11 mouse cellular contexts compared by ENCODE assay signal in genomic region chr6:116385194-116386044, GRCm38 (mm10). TPM values are rescaled to one million over a fixed set of nuclear protein-coding genes. Genes with fewer than 3 reads are reported as not detected.
A peak's percentile ranks its signal among the peaks of the same experiment; 100 is the strongest.
DNase-seq lines count a peak whose midpoint lies in the region; ATAC-seq and TF ChIP-seq lines count a peak whose summit lies in the region.
"Had no signal": no experiment of that assay in that cellular context is flagged by ENCODE, and none has a peak within 500 bp of the region (broad histone marks: within the 10 kb centered on the region; RNA-seq: fewer than 3 reads in every experiment).

No protein-coding gene starts in this region.

- H3K9me3 ChIP-seq in heart, embryonic 12.5 days (replicated peaks) = no peaks in the 10 kb centered on the region
- no peaks in the 10 kb centered on the region for H3K9me3 ChIP-seq in forebrain, embryonic 16.5 days (ENCODE audit: control insufficient read depth, low read length)
- H3K9me3 ChIP-seq in kidney, embryonic 14.5 days (ENCODE audit: control insufficient read depth, low read length) = no peaks in the 10 kb centered on the region
- H3K9me3 ChIP-seq in midbrain, embryonic 15.5 days = no peaks in the 10 kb centered on the region

- intact Hi-C loops in heart, postnatal 10 days (cut with DNase I) = no loop called here
- intact Hi-C loops in left cerebral cortex, postnatal 25 days (cut with DNase I) = no loop called here
- intact Hi-C loops in gastrocnemius, adult 2 months (cut with DNase I) = no loop called here

- H3K27me3 ChIP-seq in heart, embryonic 12.5 days (replicated peaks) = no peaks in the 10 kb centered on the region
- H3K27me3 ChIP-seq in forebrain, embryonic 16.5 days (replicated peaks; ENCODE audit: control insufficient read depth, insufficient read depth, low read length) = no peaks in the 10 kb centered on the region
- H3K27me3 ChIP-seq in kidney, embryonic 14.5 days (ENCODE audit: control insufficient read depth, insufficient read depth, low read length) = no peaks in the 10 kb centered on the region
- no peaks in the 10 kb centered on the region for H3K27me3 ChIP-seq in midbrain, embryonic 15.5 days (replicated peaks)

- no peak for TF ChIP-seq CTCF in gastrocnemius, adult 2 months (IDR thresholded peaks at IDR 0.05)

- 31% methylated on average over 5 of the region's 5 CpGs for WGBS in heart, embryonic 12.5 days
- WGBS in forebrain, embryonic 16.5 days = 18% methylated on average over 5 of the region's 5 CpGs
- 15% methylated on average over 5 of the region's 5 CpGs for WGBS in kidney, embryonic 14.5 days
- WGBS in midbrain, embryonic 15.5 days = 12% methylated on average over 5 of the region's 5 CpGs

- H3K4me1 ChIP-seq in heart, embryonic 12.5 days (replicated peaks) = peaks cover 18% of the 10 kb centered on the region
- peaks cover 19% of the 10 kb centered on the region for H3K4me1 ChIP-seq in forebrain, embryonic 16.5 days (replicated peaks; ENCODE audit: control insufficient read depth, insufficient read depth, low read length)
- peaks cover 34% of the 10 kb centered on the region for H3K4me1 ChIP-seq in kidney, embryonic 14.5 days (ENCODE audit: control insufficient read depth, insufficient read depth, low read length)
- peaks cover 31% of the 10 kb centered on the region for H3K4me1 ChIP-seq in midbrain, embryonic 15.5 days

- no peaks in the 10 kb centered on the region for H3K36me3 ChIP-seq in heart, embryonic 12.5 days
- H3K36me3 ChIP-seq in forebrain, embryonic 16.5 days (ENCODE audit: control insufficient read depth, insufficient read depth) = no peaks in the 10 kb centered on the region
- no peaks in the 10 kb centered on the region for H3K36me3 ChIP-seq in kidney, embryonic 14.5 days (ENCODE audit: control insufficient read depth, insufficient read depth, low read length)
- H3K36me3 ChIP-seq in midbrain, embryonic 15.5 days (replicated peaks) = no peaks in the 10 kb centered on the region

- no peak for DNase-seq in heart, postnatal 10 days
- DNase-seq in left cerebral cortex, postnatal 25 days (ENCODE audit: low spot score in 2 of 2) = no peak
- no peak for DNase-seq in gastrocnemius, adult 2 months
- DNase-seq: cerebellum, adult 11-12 months; right cerebral cortex, postnatal 25 days had no signal

- H3K27ac ChIP-seq in heart, embryonic 12.5 days (ENCODE audit: poor library complexity, severe bottlenecking) = no peak overlapping the region
- H3K27ac ChIP-seq in forebrain, embryonic 16.5 days (ENCODE audit: low read length) = peak overlapping the region; percentile 41; the same call in 1 of the 2 replicates
- H3K27ac ChIP-seq in kidney, embryonic 14.5 days (ENCODE audit: low read depth, low read length) = peak overlapping the region; percentile 74
- H3K27ac ChIP-seq in midbrain, embryonic 15.5 days = peak overlapping the region; percentile 68
- no peak overlapping the region for H3K27ac ChIP-seq in gastrocnemius, adult 2 months

- H3K9ac ChIP-seq in heart, embryonic 12.5 days = no peak overlapping the region
- no peak overlapping the region for H3K9ac ChIP-seq in forebrain, embryonic 16.5 days (replicated peaks; ENCODE audit: low read depth, low read length)
- H3K9ac ChIP-seq in kidney, embryonic 14.5 days (ENCODE audit: low read depth, low read length) = no peak overlapping the region
- H3K9ac ChIP-seq in midbrain, embryonic 15.5 days = no peak overlapping the region

- no peak for ATAC-seq in heart, embryonic 12.5 days (ENCODE audit: insufficient number of reproducible peaks, low FRiP score)
- ATAC-seq in forebrain, embryonic 16.5 days = peak; percentile 68; the same call in 1 of the 2 replicates
- ATAC-seq in kidney, embryonic 14.5 days (ENCODE audit: low FRiP score, low TSS enrichment) = peak; percentile 86
- ATAC-seq in midbrain, embryonic 15.5 days (replicated peaks) = no peak
- ATAC-seq in CD4-positive, CD25-positive, alpha-beta regulatory T cell, adult 4 months = no peak
- ATAC-seq: inflammation-experienced regulatory T-cells, adult 6 months had no signal

- no peak overlapping the region for H3K4me3 ChIP-seq in heart, embryonic 12.5 days
- no peak overlapping the region for H3K4me3 ChIP-seq in forebrain, embryonic 16.5 days (replicated peaks; ENCODE audit: low read length)
- H3K4me3 ChIP-seq in kidney, embryonic 14.5 days (ENCODE audit: low read length) = no peak overlapping the region; the same call in 1 of the 2 replicates
- 0 out of 2 replicates have a peak overlapping the region, but pooled peaks have one; percentile 2 for H3K4me3 ChIP-seq in midbrain, embryonic 15.5 days
- H3K4me3 ChIP-seq in gastrocnemius, adult 2 months = no peak overlapping the region

- H3K4me2 ChIP-seq in heart, embryonic 12.5 days = 0 out of 2 replicates have a peak overlapping the region, but pooled peaks have one; percentile 6
- H3K4me2 ChIP-seq in forebrain, embryonic 16.5 days (ENCODE audit: low read length) = peak overlapping the region; percentile 13; the same call in 1 of the 2 replicates
- peak overlapping the region; percentile 27 for H3K4me2 ChIP-seq in kidney, embryonic 14.5 days (replicated peaks; ENCODE audit: low read depth, low read length)
- H3K4me2 ChIP-seq in midbrain, embryonic 15.5 days = peak overlapping the region; percentile 39

RNA-seq across cellular contexts. Expression of gene March8, which starts 47.6 kb away (rescaled TPM):
- 35.3 and 35.7 TPM in 2 replicates for polyA plus RNA-seq in heart, embryonic 12.5 days (2016; fragmentation: Nextera tagmentation; extraction: Ambion mirVana)
- total RNA-seq in heart, postnatal 10 days (2021) = 10 to 100 TPM; 39.1 to 45.4 TPM
- polyA plus RNA-seq in forebrain, embryonic 16.5 days (2015; fragmentation: Nextera tagmentation; extraction: Ambion mirVana) = 52.8 and 57.0 TPM in 2 replicates
- polyA plus RNA-seq in kidney, embryonic 14.5 days (2014; fragmentation: Nextera tagmentation; extraction: Ambion mirVana) = 28.6 and 40.0 TPM in 2 replicates
- polyA plus RNA-seq in midbrain, embryonic 15.5 days (2015; fragmentation: Nextera tagmentation; extraction: Ambion mirVana) = 74.7 and 82.0 TPM in 2 replicates
- total RNA-seq in left cerebral cortex, postnatal 25 days (2021) = 10 to 100 TPM; 45.7 to 48.9 TPM
- total RNA-seq in gastrocnemius, adult 2 months (2021) = 10 to 100 TPM; 26.8 to 31.1 TPM
- under 1 TPM; 0.40 to 0.86 TPM for polyA plus RNA-seq in CD4-positive, CD25-positive, alpha-beta regulatory T cell, adult 4 months (2017; shearing (Covaris generic))

Comparison
In these comparisons a context has a peak if more than half of its experiments do, and no peak if none do; other contexts are left out.
1. ATAC-seq: peak in forebrain, embryonic 16.5 days (single experiment) and kidney, embryonic 14.5 days (single experiment); none in heart, embryonic 12.5 days (single experiment), midbrain, embryonic 15.5 days (single experiment) and CD4-positive, CD25-positive, alpha-beta regulatory T cell, adult 4 months (single experiment).
2. H3K27ac ChIP-seq: peak in forebrain, embryonic 16.5 days (single experiment), kidney, embryonic 14.5 days (single experiment) and midbrain, embryonic 15.5 days (single experiment); none in heart, embryonic 12.5 days (single experiment) and gastrocnemius, adult 2 months (single experiment).
3. RNA of gene March8, which starts 47.6 kb away (polyA plus RNA-seq): 74.7 to 82.0 TPM in midbrain, embryonic 15.5 days, 52.8 to 57.0 TPM in forebrain, embryonic 16.5 days, 28.6 to 40.0 TPM in kidney, embryonic 14.5 days and 35.3 to 35.7 TPM in heart, embryonic 12.5 days; 0.40 to 0.86 TPM in CD4-positive, CD25-positive, alpha-beta regulatory T cell, adult 4 months; every median in the first group is over 10 times any median in the second.
4. Peak in every context shown above with its lines, with median percentiles within 50 percentile points of each other: H3K4me2 ChIP-seq.